Mouse (Mus musculus) heart, embryonic 11.5 days (tissue): ENCODE results near the gene Kif5c. TPM values are rescaled to one million over a fixed set of nuclear protein-coding genes. Genes with fewer than 3 reads are reported as not detected.

ENCODE experiments used
- ATAC-seq: fragments of 200-750 bp; cut with Nextera tagmentation; replicated peaks from 2 replicates; pipeline ENCODE4 v1.8.0; 2017; ENCODE audit warnings: moderate library complexity; ENCODE audit not compliant: insufficient number of reproducible peaks, low FRiP score, low TSS enrichment
- H3K27ac ChIP-seq: fragments of 300-500 bp; sonication (generic); 2 replicates; pipeline ENCODE4 v1.5.1; 2014; ENCODE audit warnings: mild to moderate bottlenecking, low read depth, low read length
- H3K27me3 ChIP-seq: fragments of 300-500 bp; sonication (generic); 2 replicates; pipeline ENCODE4 v1.6.1; 2014; ENCODE audit warnings: mild to moderate bottlenecking, low read length, mixed read lengths; ENCODE audit not compliant: control insufficient read depth, insufficient read depth
- H3K36me3 ChIP-seq: fragments of 300-500 bp; sonication (generic); 2 replicates; pipeline ENCODE4 v1.6.1; 2014; ENCODE audit warnings: mild to moderate bottlenecking, low read length, moderate library complexity, mixed read lengths; ENCODE audit not compliant: control insufficient read depth, insufficient read depth
- H3K4me1 ChIP-seq: fragments of 300-500 bp; sonication (generic); 2 replicates; pipeline ENCODE4 v1.6.1; 2014; ENCODE audit warnings: low read length; ENCODE audit not compliant: control insufficient read depth, insufficient read depth
- H3K4me2 ChIP-seq: fragments of 300-500 bp; sonication (generic); 2 replicates; pipeline ENCODE4 v1.6.1; 2014; ENCODE audit warnings: mild to moderate bottlenecking, moderate library complexity
- H3K4me3 ChIP-seq: fragments of 300-500 bp; sonication (generic); 2 replicates; pipeline ENCODE4 v1.5.1; 2014; ENCODE audit warnings: low read depth, low read length
- H3K9ac ChIP-seq: fragments of 300-500 bp; sonication (generic); 2 replicates; pipeline ENCODE4 v1.6.1; 2014; ENCODE audit warnings: mild to moderate bottlenecking, low read depth, low read length, moderate library complexity
- H3K9me3 ChIP-seq: fragments of 300-500 bp; sonication (generic); replicated peaks from 2 replicates; pipeline ENCODE4 v1.6.1; 2016; ENCODE audit warnings: low read length; ENCODE audit not compliant: control insufficient read depth
- WGBS: fragments of 180-500 bp; shearing (Covaris S2); extraction: QIAGEN DNeasy Blood & Tissue Kit; methylation state at CpG from one replicate; pipeline ENCODE4 v1.1.7; 2014; ENCODE audit not compliant: insufficient replicate concordance; 5-methylcytosine and 5-hydroxymethylcytosine counted together
- polyA plus RNA-seq: library from polyadenylated mRNA; unstranded; fragments of >200 nt; fragmentation: Nextera tagmentation; extraction: Ambion mirVana; gene quantifications from 2 replicates; pipeline ENCODE4 v1.2.1, GENCODE M21; 2014

Kif5c gene
- polyA plus RNA-seq, 1 experiment from 2014 or later, result 1.3 TPM

GRCm38 (mm10) chr2:49582546-49582945 lies 36.6 kb upstream of the Kif5c start:
- H3K27ac ChIP-seq, result no peak overlapping the region
- no peak for ATAC-seq
- H3K4me2 ChIP-seq, result no peak overlapping the region
- H3K27me3 ChIP-seq, result no peaks in the 10 kb centered on the region
- H3K9me3 ChIP-seq, result no peaks in the 10 kb centered on the region
- WGBS, result 69% methylated on average over 5 of the region's 5 CpGs
- H3K4me3 ChIP-seq, result no peak overlapping the region
- no peaks in the 10 kb centered on the region for H3K4me1 ChIP-seq
- no peak overlapping the region for H3K9ac ChIP-seq
- H3K36me3 ChIP-seq, result no peaks in the 10 kb centered on the region

- Histone ChIP-seq H3K27ac (no peak overlapping the region), H3K4me3 (no peak overlapping the region), H3K4me1 (no peaks in the 10 kb centered on the region), H3K9ac (no peak overlapping the region), H3K36me3 (no peaks in the 10 kb centered on the region), H3K27me3 (no peaks in the 10 kb centered on the region), H3K9me3 (no peaks in the 10 kb centered on the region), H3K4me2 (no peak overlapping the region)
- ATAC-seq, result no peak
- 73% methylated on average over 2 of the region's 2 CpGs for WGBS
These were observed 35.8 kb upstream of the Kif5c start for GRCm38 (mm10) chr2:49583311-49583710.

GRCm38 (mm10) chr2:49590450-49590849 lies 28.6 kb upstream of the Kif5c start:
- Histone ChIP-seq H3K9ac (no peak overlapping the region), H3K27ac (no peak overlapping the region), H3K9me3 (no peaks in the 10 kb centered on the region), H3K4me2 (no peak overlapping the region), H3K4me1 (no peaks in the 10 kb centered on the region), H3K4me3 (no peak overlapping the region), H3K27me3 (no peaks in the 10 kb centered on the region), H3K36me3 (no peaks in the 10 kb centered on the region)
- no peak for ATAC-seq
- 64% methylated on average over 5 of the region's 5 CpGs for WGBS

GRCm38 (mm10) chr2:49592926-49593325 lies 26.2 kb upstream of the Kif5c start:
- no peak for ATAC-seq
- H3K4me2 ChIP-seq, result no peak overlapping the region
- no peaks in the 10 kb centered on the region for H3K9me3 ChIP-seq
- H3K27ac ChIP-seq, result no peak overlapping the region
- no peak overlapping the region for H3K9ac ChIP-seq
- H3K27me3 ChIP-seq, result no peaks in the 10 kb centered on the region
- no peak overlapping the region for H3K4me3 ChIP-seq
- no peaks in the 10 kb centered on the region for H3K4me1 ChIP-seq
- H3K36me3 ChIP-seq, result no peaks in the 10 kb centered on the region

- WGBS, result 76% methylated on average over 7 of the region's 7 CpGs
- Histone ChIP-seq H3K36me3 (no peaks in the 10 kb centered on the region), H3K9ac (no peak overlapping the region), H3K27ac (no peak overlapping the region), H3K4me3 (no peak overlapping the region), H3K4me1 (no peaks in the 10 kb centered on the region), H3K9me3 (no peaks in the 10 kb centered on the region), H3K27me3 (no peaks in the 10 kb centered on the region), H3K4me2 (no peak overlapping the region)
- no peak for ATAC-seq
These were observed 24.2 kb upstream of the Kif5c start for GRCm38 (mm10) chr2:49594886-49595285.

GRCm38 (mm10) chr2:49596318-49596717 lies 22.8 kb upstream of the Kif5c start:
- Histone ChIP-seq H3K27me3 (no peaks in the 10 kb centered on the region), H3K36me3 (no peaks in the 10 kb centered on the region), H3K4me3 (no peak overlapping the region), H3K4me1 (no peaks in the 10 kb centered on the region), H3K27ac (no peak overlapping the region), H3K9me3 (no peaks in the 10 kb centered on the region), H3K9ac (no peak overlapping the region), H3K4me2 (no peak overlapping the region)
- no peak for ATAC-seq
- 63% methylated on average over 3 of the region's 3 CpGs for WGBS

- 64% methylated on average over 7 of the region's 7 CpGs for WGBS
- Histone ChIP-seq H3K4me3 (no peak overlapping the region), H3K4me1 (no peaks in the 10 kb centered on the region), H3K27me3 (no peaks in the 10 kb centered on the region), H3K4me2 (no peak overlapping the region), H3K9ac (no peak overlapping the region), H3K36me3 (no peaks in the 10 kb centered on the region), H3K9me3 (no peaks in the 10 kb centered on the region), H3K27ac (no peak overlapping the region)
- ATAC-seq, result no peak
These were observed 18.9 kb upstream of the Kif5c start for GRCm38 (mm10) chr2:49600021-49600681.

GRCm38 (mm10) chr2:49602791-49603349 lies 16.2 kb upstream of the Kif5c start:
- no peak for ATAC-seq
- Histone ChIP-seq H3K4me1 (no peaks in the 10 kb centered on the region), H3K4me3 (no peak overlapping the region), H3K9ac (no peak overlapping the region), H3K4me2 (no peak overlapping the region), H3K27me3 (no peaks in the 10 kb centered on the region), H3K36me3 (no peaks in the 10 kb centered on the region), H3K9me3 (no peaks in the 10 kb centered on the region), H3K27ac (no peak overlapping the region)
- WGBS, result 84% methylated on average over 4 of the region's 4 CpGs

- no peaks in the 10 kb centered on the region for H3K27me3 ChIP-seq
- no peaks in the 10 kb centered on the region for H3K4me1 ChIP-seq
- no peak overlapping the region for H3K9ac ChIP-seq
- WGBS, result 74% methylated on average over 5 of the region's 5 CpGs
- no peak overlapping the region for H3K4me2 ChIP-seq
- no peaks in the 10 kb centered on the region for H3K36me3 ChIP-seq
- H3K27ac ChIP-seq, result no peak overlapping the region
- ATAC-seq, result no peak
- H3K9me3 ChIP-seq, result no peaks in the 10 kb centered on the region
- no peak overlapping the region for H3K4me3 ChIP-seq
These were observed 9.5 kb upstream of the Kif5c start for GRCm38 (mm10) chr2:49609611-49610010.
